Mouse (Mus musculus) E14TG2a.4 (cell line): ENCODE results near the gene Ace.

Experiments
- H3K27me3 ChIP-seq: 2 replicates; pipeline ENCODE4 v1.6.1; 2014; ENCODE audit warnings: low read length, control low read depth; ENCODE audit not compliant: insufficient read depth
- H3K36me3 ChIP-seq: 2 replicates; pipeline ENCODE4 v1.6.1; 2014; ENCODE audit warnings: low read length, control low read depth; ENCODE audit not compliant: insufficient read depth
- H3K4me1 ChIP-seq: replicated peaks from 2 replicates; pipeline ENCODE4 v1.6.1; 2014; ENCODE audit warnings: low read depth, low read length, control low read depth
- H3K4me3 ChIP-seq: replicated peaks from 2 replicates; pipeline ENCODE4 v1.5.1; 2014; ENCODE audit warnings: mild to moderate bottlenecking, low read length
- H3K9me3 ChIP-seq: 2 replicates; pipeline ENCODE4 v1.6.1; 2014; ENCODE audit warnings: low read length, control low read depth
- CTCF ChIP-seq: conservative IDR thresholded peaks from 2 replicates; pipeline ENCODE4 v1.5.1; 2014; ENCODE audit warnings: low read length
- NANOG ChIP-seq: IDR thresholded peaks from 2 replicates; pipeline ENCODE4 v1.6.1; 2014; ENCODE audit warnings: borderline replicate concordance, low read length, mixed read lengths
- POU5F1 ChIP-seq: IDR thresholded peaks from 2 replicates; pipeline ENCODE4 v1.6.1; 2014; ENCODE audit warnings: low read length, borderline replicate concordance

The Ace gene

GRCm38 (mm10) chr11:106037418-106037751 is 69.6 kb downstream of the Ace start:
- TF ChIP-seq CTCF (no peak), POU5F1 (no peak), NANOG (no peak)
- H3K9me3 ChIP-seq: no peaks in the 10 kb centered on the region
- H3K4me1 ChIP-seq: peaks cover 30% of the 10 kb centered on the region
- H3K36me3 ChIP-seq: peaks cover 19% of the 10 kb centered on the region
- peak overlapping the region; percentile 99 for H3K4me3 ChIP-seq
- H3K27me3 ChIP-seq: no peaks in the 10 kb centered on the region
